Mouse (Mus musculus): ENCODE results near the gene Topaz1. TPM values are rescaled to one million over a fixed set of nuclear protein-coding genes. Genes with fewer than 3 reads are reported as not detected.
A peak's percentile ranks its signal among the peaks of the same experiment; 100 is the strongest.

The Topaz1 gene
- polyA plus RNA-seq, 1 experiment from 2014 or later: not detected

- no peak overlapping the region for H3K4me2 ChIP-seq (ENCODE audit: low read depth, low read length)
- H3K36me3 ChIP-seq (replicated peaks; ENCODE audit: insufficient read depth, low read length): peaks cover 5% of the 10 kb centered on the region; the same call in 1 of the 2 replicates
- ATAC-seq (peak; percentile 54; the same call in 1 of the 2 replicates), DNase-seq (no peak)
- no peak for TF ChIP-seq EP300 (IDR thresholded peaks at IDR 0.05; ENCODE audit: low read depth)
- no peak for TF ChIP-seq CTCF (IDR thresholded peaks at IDR 0.05; ENCODE audit: low read depth)
- H3K27me3 ChIP-seq (ENCODE audit: insufficient read depth, low read length): no peaks in the 10 kb centered on the region
- 58% methylated on average over 4 of the region's 4 CpGs for WGBS (ENCODE audit: insufficient replicate concordance)
- no peak overlapping the region for H3K9ac ChIP-seq (replicated peaks)
- no peak overlapping the region for H3K4me3 ChIP-seq (ENCODE audit: low read depth, low read length)
- H3K4me1 ChIP-seq (ENCODE audit: insufficient read depth): no peaks in the 10 kb centered on the region
- H3K27ac ChIP-seq (ENCODE audit: low read depth): no peak overlapping the region
- H3K9me3 ChIP-seq (ENCODE audit: low read length): no peaks in the 10 kb centered on the region
Observed at GRCm38 (mm10) chr9:122815239-122815851, 68.2 kb downstream of the Topaz1 start.

DNA sequence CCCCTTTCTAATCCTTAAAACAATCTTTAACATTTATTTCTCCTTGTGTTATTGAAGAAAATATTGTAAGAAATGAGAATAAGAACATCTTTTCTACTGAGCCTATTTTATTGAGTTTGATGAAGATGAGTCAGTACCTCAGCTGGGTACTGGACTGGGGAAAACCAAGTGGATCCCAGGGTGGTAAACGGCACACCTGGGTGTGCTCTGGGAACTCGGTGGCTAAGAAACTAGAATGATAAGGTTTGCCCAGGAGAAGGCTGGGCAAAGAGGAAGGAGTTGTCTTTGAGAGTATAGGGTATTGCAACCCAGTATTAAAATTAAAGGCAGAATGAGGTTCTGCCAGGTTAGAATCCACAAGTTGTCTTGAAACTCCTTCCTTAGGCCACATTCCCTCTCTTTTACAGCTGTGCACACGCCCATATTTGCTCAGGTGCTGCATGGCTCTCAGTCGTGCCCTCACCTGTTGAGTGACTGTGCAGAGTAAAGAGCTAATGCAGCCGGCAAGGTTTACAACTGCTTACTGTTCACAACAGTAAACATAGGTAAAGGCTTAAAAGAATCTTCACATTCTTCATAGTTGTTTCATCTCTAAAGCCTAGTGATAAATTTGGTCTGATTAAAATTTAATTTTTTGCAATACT, 76.3 kb downstream of the Topaz1 start:
- no peak for DNase-seq
- Histone ChIP-seq H3K4me3 (ENCODE audit: low read depth, low read length) (no peak overlapping the region), H3K4me2 (ENCODE audit: low read depth, low read length) (no peak overlapping the region), H3K27ac (ENCODE audit: low read depth) (no peak overlapping the region), H3K9me3 (ENCODE audit: low read length) (no peaks in the 10 kb centered on the region), H3K4me1 (ENCODE audit: insufficient read depth) (no peaks in the 10 kb centered on the region), H3K36me3 (replicated peaks; ENCODE audit: insufficient read depth, low read length) (peaks cover 22% of the 10 kb centered on the region), H3K27me3 (ENCODE audit: insufficient read depth, low read length) (no peaks in the 10 kb centered on the region), H3K9ac (replicated peaks) (no peak overlapping the region)
- TF ChIP-seq EP300 (IDR thresholded peaks at IDR 0.05; ENCODE audit: low read depth): no peak
- no peak for TF ChIP-seq CTCF (IDR thresholded peaks at IDR 0.05; ENCODE audit: low read depth)
- WGBS (ENCODE audit: insufficient replicate concordance): 73% methylated on average over 5 of the region's 5 CpGs
- ATAC-seq: no peak

DNA sequence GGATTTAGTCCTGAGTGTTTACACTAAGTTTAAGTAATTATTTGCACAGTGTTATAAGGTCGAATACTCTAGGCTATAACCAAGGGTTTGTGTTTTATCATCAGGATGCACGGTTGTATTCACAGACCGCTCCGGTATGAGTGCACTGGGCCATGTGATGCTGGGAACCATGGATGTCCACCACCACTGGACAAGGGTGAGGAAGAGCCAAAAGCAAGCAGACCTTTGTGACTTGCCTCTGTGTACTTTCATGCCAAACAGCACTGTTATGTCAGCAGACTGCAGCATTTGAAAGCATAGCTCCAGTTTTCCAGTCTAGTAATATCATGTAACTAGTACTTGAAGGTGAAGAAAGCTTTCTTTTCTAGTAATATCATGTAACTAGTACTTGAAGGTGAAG, 79.6 kb downstream of the Topaz1 start:
- no peak overlapping the region for H3K4me3 ChIP-seq (ENCODE audit: low read depth, low read length)
- ATAC-seq (peak; percentile 38; the same call in 1 of the 2 replicates), DNase-seq (no peak)
- no peak overlapping the region for H3K27ac ChIP-seq (ENCODE audit: low read depth)
- H3K9ac ChIP-seq (replicated peaks): no peak overlapping the region
- no peaks in the 10 kb centered on the region for H3K27me3 ChIP-seq (ENCODE audit: insufficient read depth, low read length)
- TF ChIP-seq CTCF (IDR thresholded peaks at IDR 0.05; ENCODE audit: low read depth) (no peak), EP300 (IDR thresholded peaks at IDR 0.05; ENCODE audit: low read depth) (no peak)
- peaks cover 18% of the 10 kb centered on the region for H3K36me3 ChIP-seq (replicated peaks; ENCODE audit: insufficient read depth, low read length)
- H3K4me1 ChIP-seq (ENCODE audit: insufficient read depth): no peaks in the 10 kb centered on the region
- no peaks in the 10 kb centered on the region for H3K9me3 ChIP-seq (ENCODE audit: low read length)
- no peak overlapping the region for H3K4me2 ChIP-seq (ENCODE audit: low read depth, low read length)
- 64% methylated on average over 4 of the region's 4 CpGs for WGBS (ENCODE audit: insufficient replicate concordance)

DNA sequence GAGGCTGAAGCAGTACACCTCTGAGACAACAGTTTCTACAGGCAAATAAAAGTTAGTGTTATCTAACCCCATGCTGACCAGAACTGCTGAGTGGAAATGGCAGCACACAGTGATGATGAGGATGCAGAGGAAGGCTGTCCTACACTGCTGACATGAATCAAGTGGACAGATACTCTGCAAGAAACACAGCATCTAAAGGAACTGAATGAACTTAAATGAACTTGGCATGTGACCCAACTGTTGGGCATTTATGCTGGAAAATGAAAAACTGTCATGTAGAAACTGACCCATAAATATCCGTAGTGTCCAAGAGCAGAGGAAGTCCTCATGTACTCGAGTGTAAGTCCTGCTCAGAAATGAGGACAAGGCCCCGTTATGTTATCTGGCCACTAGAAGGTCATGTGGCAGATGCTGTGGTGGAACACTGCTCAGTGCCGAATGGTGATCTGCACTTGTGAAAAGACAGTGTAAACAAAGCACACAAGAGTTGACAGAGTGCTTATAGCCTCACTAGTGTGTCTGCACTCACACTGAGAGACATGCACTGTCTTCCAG, 82.8 kb downstream of the Topaz1 start:
- Histone ChIP-seq H3K4me2 (ENCODE audit: low read depth, low read length) (no peak overlapping the region), H3K9me3 (ENCODE audit: low read length) (no peaks in the 10 kb centered on the region), H3K4me3 (ENCODE audit: low read depth, low read length) (no peak overlapping the region), H3K27ac (ENCODE audit: low read depth) (no peak overlapping the region), H3K27me3 (ENCODE audit: insufficient read depth, low read length) (no peaks in the 10 kb centered on the region), H3K36me3 (replicated peaks; ENCODE audit: insufficient read depth, low read length) (peaks cover 14% of the 10 kb centered on the region), H3K4me1 (ENCODE audit: insufficient read depth) (no peaks in the 10 kb centered on the region), H3K9ac (replicated peaks) (no peak overlapping the region)
- 65% methylated on average over 4 of the region's 4 CpGs for WGBS (ENCODE audit: insufficient replicate concordance)
- no peak for ATAC-seq
- TF ChIP-seq CTCF (IDR thresholded peaks at IDR 0.05; ENCODE audit: low read depth) (no peak), EP300 (IDR thresholded peaks at IDR 0.05; ENCODE audit: low read depth) (no peak)
- no peak for DNase-seq

DNA sequence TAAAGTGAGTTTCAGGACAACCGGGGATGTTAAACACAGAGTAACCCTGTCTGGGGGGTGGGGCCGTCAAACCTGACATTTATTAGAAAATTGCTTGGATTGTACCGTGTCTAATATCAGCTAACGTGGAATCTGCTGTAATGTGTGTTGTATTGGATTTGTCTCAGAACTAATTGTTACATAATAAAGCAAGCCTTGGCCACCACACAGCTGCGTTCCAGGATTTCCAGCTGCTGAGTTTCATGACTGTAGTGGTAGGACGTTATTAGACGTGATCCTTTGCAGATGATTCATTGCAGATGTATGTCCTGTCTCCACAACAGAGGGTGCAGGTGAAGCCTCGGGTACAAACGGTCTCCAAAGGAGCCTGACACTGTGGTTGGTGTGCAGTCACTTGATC, 89.0 kb downstream of the Topaz1 start:
- Histone ChIP-seq H3K36me3 (replicated peaks; ENCODE audit: insufficient read depth, low read length) (peaks cover 9% of the 10 kb centered on the region; the same call in 1 of the 2 replicates), H3K9me3 (ENCODE audit: low read length) (no peaks in the 10 kb centered on the region), H3K27ac (ENCODE audit: low read depth) (no peak overlapping the region), H3K4me1 (ENCODE audit: insufficient read depth) (no peaks in the 10 kb centered on the region), H3K4me3 (ENCODE audit: low read depth, low read length) (no peak overlapping the region), H3K27me3 (ENCODE audit: insufficient read depth, low read length) (no peaks in the 10 kb centered on the region), H3K4me2 (ENCODE audit: low read depth, low read length) (no peak overlapping the region), H3K9ac (replicated peaks) (no peak overlapping the region)
- no peak for TF ChIP-seq EP300 (IDR thresholded peaks at IDR 0.05; ENCODE audit: low read depth)
- no peak for TF ChIP-seq CTCF (IDR thresholded peaks at IDR 0.05; ENCODE audit: low read depth)
- DNase-seq (no peak), ATAC-seq (no peak)
- WGBS (ENCODE audit: insufficient replicate concordance): 78% methylated on average over 9 of the region's 9 CpGs

DNA sequence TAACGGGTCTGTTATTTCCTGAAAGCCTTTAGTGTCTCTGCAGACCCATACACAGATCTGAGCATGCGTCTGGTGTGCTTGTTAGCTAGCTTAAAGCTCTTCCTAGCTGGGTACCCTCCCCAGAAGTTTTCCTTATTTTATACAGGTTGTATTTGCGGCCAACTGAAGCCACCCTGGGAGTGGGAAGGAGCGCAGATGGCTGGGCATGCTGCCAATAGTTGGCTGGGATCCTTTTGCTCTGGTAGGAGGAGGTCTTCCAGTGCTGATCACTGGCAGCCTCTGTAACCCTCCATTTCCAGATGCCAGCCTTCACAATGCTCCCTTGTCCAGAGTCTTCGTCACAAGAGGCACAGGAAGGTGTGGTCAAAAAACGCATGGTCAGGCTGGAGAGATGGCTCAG, 89.6 kb downstream of the Topaz1 start:
- Histone ChIP-seq H3K4me3 (ENCODE audit: low read depth, low read length) (no peak overlapping the region), H3K27me3 (ENCODE audit: insufficient read depth, low read length) (no peaks in the 10 kb centered on the region), H3K4me1 (ENCODE audit: insufficient read depth) (no peaks in the 10 kb centered on the region), H3K4me2 (ENCODE audit: low read depth, low read length) (no peak overlapping the region), H3K27ac (ENCODE audit: low read depth) (no peak overlapping the region), H3K9me3 (ENCODE audit: low read length) (no peaks in the 10 kb centered on the region), H3K9ac (replicated peaks) (no peak overlapping the region), H3K36me3 (replicated peaks; ENCODE audit: insufficient read depth, low read length) (peaks cover 9% of the 10 kb centered on the region; the same call in 1 of the 2 replicates)
- TF ChIP-seq CTCF (IDR thresholded peaks at IDR 0.05; ENCODE audit: low read depth): no peak
- TF ChIP-seq EP300 (IDR thresholded peaks at IDR 0.05; ENCODE audit: low read depth): no peak
- ATAC-seq (no peak), DNase-seq (no peak)
- 73% methylated on average over 6 of the region's 6 CpGs for WGBS (ENCODE audit: insufficient replicate concordance)

Measured in liver, postnatal 0 days (tissue).